In genomic region chr1:104586985-104587384, GRCm38 (mm10) we compare ENCODE assay signal across 24 mouse cellular contexts.
DNase-seq lines count a peak whose midpoint lies in the region; ATAC-seq and TF ChIP-seq lines count a peak whose summit lies in the region.
"Had no signal": no experiment of that assay in that cellular context is flagged by ENCODE, and none has a peak within 500 bp of the region (broad histone marks: within the 10 kb centered on the region; RNA-seq: fewer than 3 reads in every experiment).

No protein-coding gene starts in this region.

- H3K27me3 ChIP-seq in hindbrain, postnatal 0 days (ENCODE audit: insufficient read depth, low read length), result no peaks in the 10 kb centered on the region
- H3K27me3 ChIP-seq in hindbrain, embryonic 14.5 days (ENCODE audit: control insufficient read depth, insufficient read depth, low read length), result no peaks in the 10 kb centered on the region
- no peaks in the 10 kb centered on the region for H3K27me3 ChIP-seq in midbrain, embryonic 15.5 days (replicated peaks)
- H3K27me3 ChIP-seq in midbrain, embryonic 13.5 days, result no peaks in the 10 kb centered on the region
- H3K27me3 ChIP-seq: embryonic facial prominence, embryonic 13.5 days; heart, embryonic 15.5 days; hindbrain, embryonic 15.5 days; liver, embryonic 13.5 days; neural tube, embryonic 15.5 days had no signal

- no peaks in the 10 kb centered on the region for H3K4me1 ChIP-seq in hindbrain, postnatal 0 days (ENCODE audit: insufficient read depth, low read length)
- no peaks in the 10 kb centered on the region for H3K4me1 ChIP-seq in hindbrain, embryonic 14.5 days (replicated peaks; ENCODE audit: control insufficient read depth, insufficient read depth, low read length)
- H3K4me1 ChIP-seq in midbrain, embryonic 15.5 days, result no peaks in the 10 kb centered on the region
- no peaks in the 10 kb centered on the region for H3K4me1 ChIP-seq in midbrain, embryonic 13.5 days (replicated peaks)
- H3K4me1 ChIP-seq: embryonic facial prominence, embryonic 13.5 days; heart, embryonic 15.5 days; hindbrain, embryonic 15.5 days; liver, embryonic 13.5 days; neural tube, embryonic 15.5 days had no signal

- H3K9ac ChIP-seq in hindbrain, postnatal 0 days (replicated peaks; ENCODE audit: low read length), result no peak overlapping the region
- no peak overlapping the region for H3K9ac ChIP-seq in hindbrain, embryonic 14.5 days
- H3K9ac ChIP-seq in midbrain, embryonic 15.5 days, result no peak overlapping the region
- no peak overlapping the region for H3K9ac ChIP-seq in midbrain, embryonic 13.5 days (replicated peaks)
- H3K9ac ChIP-seq: embryonic facial prominence, embryonic 13.5 days; heart, embryonic 15.5 days; hindbrain, embryonic 15.5 days; liver, embryonic 13.5 days; neural tube, embryonic 15.5 days had no signal

- no peak for ATAC-seq in cerebellum, adult (ENCODE audit: insufficient number of reproducible peaks, low FRiP score, low TSS enrichment)
- peak; percentile 40; the same call in 1 of the 2 replicates for ATAC-seq in hindbrain, postnatal 0 days
- no peak for ATAC-seq in hindbrain, embryonic 14.5 days (ENCODE audit: low FRiP score)
- ATAC-seq in midbrain, embryonic 15.5 days (replicated peaks), result peak; percentile 56; the same call in 1 of the 2 replicates
- no peak for ATAC-seq in midbrain, embryonic 13.5 days
- ATAC-seq: intestine, embryonic 16.5 days had no signal

- no peak overlapping the region for H3K27ac ChIP-seq in hindbrain, postnatal 0 days
- no peak overlapping the region for H3K27ac ChIP-seq in hindbrain, embryonic 14.5 days
- no peak overlapping the region for H3K27ac ChIP-seq in midbrain, embryonic 15.5 days
- H3K27ac ChIP-seq in midbrain, embryonic 13.5 days, result no peak overlapping the region
- H3K27ac ChIP-seq: embryonic facial prominence, embryonic 13.5 days; gastrocnemius, adult 2 months; heart, embryonic 15.5 days; hindbrain, embryonic 15.5 days; liver, embryonic 13.5 days; neural tube, embryonic 15.5 days had no signal

- H3K36me3 ChIP-seq in hindbrain, postnatal 0 days (ENCODE audit: insufficient read depth, low read length), result no peaks in the 10 kb centered on the region
- H3K36me3 ChIP-seq in hindbrain, embryonic 14.5 days (replicated peaks; ENCODE audit: control insufficient read depth, insufficient read depth), result no peaks in the 10 kb centered on the region
- no peaks in the 10 kb centered on the region for H3K36me3 ChIP-seq in midbrain, embryonic 15.5 days (replicated peaks)
- H3K36me3 ChIP-seq in midbrain, embryonic 13.5 days, result no peaks in the 10 kb centered on the region
- H3K36me3 ChIP-seq: embryonic facial prominence, embryonic 13.5 days; heart, embryonic 15.5 days; hindbrain, embryonic 15.5 days; liver, embryonic 13.5 days; neural tube, embryonic 15.5 days had no signal

- TF ChIP-seq CTCF in hindbrain, postnatal 0 days (IDR thresholded peaks at IDR 0.05; ENCODE audit: low read depth), result no peak

- H3K9me3 ChIP-seq in hindbrain, postnatal 0 days (ENCODE audit: low read length), result no peaks in the 10 kb centered on the region
- H3K9me3 ChIP-seq in hindbrain, embryonic 14.5 days (ENCODE audit: control insufficient read depth, low read length), result no peaks in the 10 kb centered on the region
- no peaks in the 10 kb centered on the region for H3K9me3 ChIP-seq in midbrain, embryonic 15.5 days
- no peaks in the 10 kb centered on the region for H3K9me3 ChIP-seq in midbrain, embryonic 13.5 days
- H3K9me3 ChIP-seq: embryonic facial prominence, embryonic 13.5 days; heart, embryonic 15.5 days; hindbrain, embryonic 15.5 days; liver, embryonic 13.5 days; neural tube, embryonic 15.5 days had no signal

- no peak overlapping the region for H3K4me2 ChIP-seq in hindbrain, postnatal 0 days (ENCODE audit: low read depth, low read length)
- no peak overlapping the region for H3K4me2 ChIP-seq in hindbrain, embryonic 14.5 days (replicated peaks)
- no peak overlapping the region for H3K4me2 ChIP-seq in midbrain, embryonic 15.5 days
- no peak overlapping the region for H3K4me2 ChIP-seq in midbrain, embryonic 13.5 days (replicated peaks)
- H3K4me2 ChIP-seq: embryonic facial prominence, embryonic 13.5 days; heart, embryonic 15.5 days; hindbrain, embryonic 15.5 days; liver, embryonic 13.5 days; neural tube, embryonic 15.5 days had no signal

- no peak overlapping the region for H3K4me3 ChIP-seq in hindbrain, postnatal 0 days (ENCODE audit: low read length)
- no peak overlapping the region for H3K4me3 ChIP-seq in hindbrain, embryonic 14.5 days (replicated peaks; ENCODE audit: low read length)
- H3K4me3 ChIP-seq in midbrain, embryonic 15.5 days, result no peak overlapping the region
- no peak overlapping the region for H3K4me3 ChIP-seq in midbrain, embryonic 13.5 days (replicated peaks)
- H3K4me3 ChIP-seq: embryonic facial prominence, embryonic 13.5 days; erythroblast, embryonic 14.5 days; gastrocnemius, adult 2 months; heart, embryonic 15.5 days; hindbrain, embryonic 15.5 days; liver, embryonic 13.5 days; neural tube, embryonic 15.5 days had no signal

- peak; percentile 1 to 3 for DNase-seq in cerebellum, postnatal 14 days
- peak; percentile 20 for DNase-seq in hindbrain, postnatal 0 days (ENCODE audit: low spot score)
- DNase-seq in hindbrain, embryonic 14.5 days (ENCODE audit: low spot score), result no peak
- no peak for DNase-seq in embryo, embryonic 10 days (ENCODE audit: low spot score)
- DNase-seq: adrenal gland, postnatal 25 days; cerebellum, adult 11-12 months; cerebellum, postnatal 25 days; embryo, embryonic 11 days; gastrocnemius, adult 2 months; heart, postnatal 36 days; kidney, adult 9 months; kidney, postnatal 14 days; liver, embryonic 13.5 days; thymus, adult 18-20 months; thymus, postnatal 4 days had no signal

- 47% methylated on average over 6 of the region's 6 CpGs for WGBS in hindbrain, postnatal 0 days
- 63% methylated on average over 6 of the region's 6 CpGs for WGBS in hindbrain, embryonic 14.5 days
- 57% methylated on average over 6 of the region's 6 CpGs for WGBS in midbrain, embryonic 15.5 days
- WGBS in midbrain, embryonic 13.5 days, result 63% methylated on average over 6 of the region's 6 CpGs

Comparison
In these comparisons a context has a peak if more than half of its experiments do, and no peak if none do; other contexts are left out.
1. DNase-seq: peak in cerebellum, postnatal 14 days (2 of 2) and hindbrain, postnatal 0 days (single experiment); none in hindbrain, embryonic 14.5 days (single experiment) and embryo, embryonic 10 days (single experiment).
2. ATAC-seq: peak in hindbrain, postnatal 0 days (single experiment) and midbrain, embryonic 15.5 days (single experiment); none in cerebellum, adult (single experiment), hindbrain, embryonic 14.5 days (single experiment) and midbrain, embryonic 13.5 days (single experiment).